Mouse (Mus musculus) MEL (cell line): ENCODE measurements around the gene Mum1. TPM values are rescaled to one million over a fixed set of nuclear protein-coding genes. Genes with fewer than 3 reads are reported as not detected.

Source experiments
- DNase-seq: peaks from one replicate; pipeline ENCODE4 v3.0.0; 2011; ENCODE audit warnings: low read depth, low spot score
- H3K27ac ChIP-seq: 2 replicates; pipeline ENCODE4 v1.5.1; 2012; ENCODE audit warnings: low read depth, mild to moderate bottlenecking, control low read depth, low read length, moderate library complexity; ENCODE audit not compliant: control insufficient read depth
- H3K27me3 ChIP-seq, 2 experiments: fragments of 150-350 bp in 1 of 2; sonication (generic) in 1 of 2; 2 replicates each; pipeline ENCODE4 v1.6.1; 2012; ENCODE audit warnings: low read length in 2 of 2, mild to moderate bottlenecking in 2 of 2, improper control_type of control experiment in 1 of 2, moderate library complexity in 1 of 2; ENCODE audit not compliant: insufficient read depth in 2 of 2, control insufficient read depth in 1 of 2
- H3K36me3 ChIP-seq, 2 experiments: 2 replicates each; pipeline ENCODE4 v1.6.1; 2012 to 2014; ENCODE audit warnings: low read length in 2 of 2, improper control_type of control experiment in 1 of 2, inconsistent platforms in 1 of 2, mild to moderate bottlenecking in 1 of 2; ENCODE audit not compliant: insufficient read depth in 2 of 2, control insufficient read depth in 1 of 2
- H3K4me1 ChIP-seq, 2 experiments: fragments of 150-350 bp in 1 of 2; sonication (generic) in 1 of 2; 2 replicates each; pipeline ENCODE4 v1.6.1; 2012; ENCODE audit warnings: low read length in 2 of 2, improper control_type of control experiment in 1 of 2, mild to moderate bottlenecking in 1 of 2; ENCODE audit not compliant: insufficient read depth in 2 of 2, control insufficient read depth in 1 of 2
- H3K4me3 ChIP-seq, 2 experiments: fragments of 150-350 bp in 1 of 2; sonication (generic) in 1 of 2; 2 replicates each; pipeline ENCODE4 v1.5.1; 2012; ENCODE audit warnings: low read depth in 2 of 2, low read length in 2 of 2, mild to moderate bottlenecking in 2 of 2, moderate library complexity in 2 of 2, control low read depth in 1 of 2, improper control_type of control experiment in 1 of 2; ENCODE audit not compliant: control insufficient read depth in 1 of 2, insufficient read depth in 1 of 2
- H3K79me2 ChIP-seq: 2 replicates; pipeline ENCODE4 v1.6.1; 2012; ENCODE audit warnings: mild to moderate bottlenecking, low read length, moderate library complexity; ENCODE audit not compliant: control insufficient read depth, poor library complexity, insufficient read depth
- H3K9ac ChIP-seq: 2 replicates; pipeline ENCODE4 v1.6.1; 2012; ENCODE audit warnings: low read depth, mild to moderate bottlenecking, control low read depth, low read length, moderate library complexity; ENCODE audit not compliant: control insufficient read depth, poor library complexity, severe bottlenecking
- H3K9me3 ChIP-seq: fragments of 150-350 bp; sonication (generic); replicated peaks from 2 replicates; pipeline ENCODE4 v1.6.1; 2012; ENCODE audit warnings: mild to moderate bottlenecking, low read length, improper control_type of control experiment, moderate library complexity; ENCODE audit not compliant: insufficient read depth
- BHLHE40 ChIP-seq: IDR thresholded peaks from 2 replicates; pipeline ENCODE4 v1.6.1; 2012; ENCODE audit warnings: low read depth, mild to moderate bottlenecking, inconsistent platforms, low read length, improper control_type of control experiment, borderline replicate concordance
- CHD1 ChIP-seq: IDR thresholded peaks from 2 replicates; pipeline ENCODE4 v1.6.1; 2012; ENCODE audit warnings: low read depth, mild to moderate bottlenecking, inconsistent platforms, low read length, improper control_type of control experiment
- CHD2 ChIP-seq: IDR thresholded peaks from 2 replicates; pipeline ENCODE4 v1.6.1; 2011; ENCODE audit warnings: low read length, improper control_type of control experiment
- CTCF ChIP-seq, 3 experiments: IDR thresholded peaks in 2 of 3; conservative IDR thresholded peaks in 1 of 3; 2 replicates each; pipeline ENCODE4 v1.5.1; 2011 to 2012; ENCODE audit warnings: low read length in 3 of 3, low read depth in 2 of 3, mild to moderate bottlenecking in 2 of 3, improper control_type of control experiment in 1 of 3, inconsistent platforms in 1 of 3, mixed read lengths in 1 of 3, moderate library complexity in 1 of 3; ENCODE audit not compliant: control insufficient read depth in 1 of 3, insufficient read depth in 1 of 3, poor library complexity in 1 of 3, severe bottlenecking in 1 of 3
- E2F4 ChIP-seq: IDR thresholded peaks from 2 replicates; pipeline ENCODE4 v1.6.1; 2011; ENCODE audit warnings: low read depth, low read length, improper control_type of control experiment, borderline replicate concordance
- ELF1 ChIP-seq: IDR thresholded peaks from 2 replicates; pipeline ENCODE4 v1.6.1; 2014; ENCODE audit warnings: low read depth, mild to moderate bottlenecking, inconsistent platforms, low read length, improper control_type of control experiment, moderate library complexity
- ETS1 ChIP-seq: IDR thresholded peaks from 2 replicates; pipeline ENCODE4 v1.6.1; 2012; ENCODE audit warnings: low read depth, mild to moderate bottlenecking, inconsistent platforms, low read length, improper control_type of control experiment, moderate library complexity
- GABPA ChIP-seq: IDR thresholded peaks from 2 replicates; pipeline ENCODE4 v1.6.1; 2012; ENCODE audit warnings: low read depth, mild to moderate bottlenecking, inconsistent platforms, low read length, improper control_type of control experiment, moderate library complexity
- HCFC1 ChIP-seq: IDR thresholded peaks from 2 replicates; pipeline ENCODE4 v1.6.1; 2012; ENCODE audit warnings: low read depth, mild to moderate bottlenecking, inconsistent platforms, low read length, improper control_type of control experiment, moderate library complexity
- JUND ChIP-seq: IDR thresholded peaks from 2 replicates; pipeline ENCODE4 v1.6.1; 2011; ENCODE audit warnings: low read depth, mild to moderate bottlenecking, improper control_type of control experiment, low read length
- MAFK ChIP-seq: IDR thresholded peaks from 2 replicates; pipeline ENCODE4 v1.6.1; 2011; ENCODE audit warnings: low read depth, mild to moderate bottlenecking, low read length, improper control_type of control experiment, borderline replicate concordance
- MAX ChIP-seq: IDR thresholded peaks from 2 replicates; pipeline ENCODE4 v1.6.1; 2011; ENCODE audit warnings: low read length, improper control_type of control experiment
- MEF2A ChIP-seq: IDR thresholded peaks from 2 replicates; pipeline ENCODE4 v1.6.1; 2014; ENCODE audit warnings: low read depth, mild to moderate bottlenecking, inconsistent platforms, low read length, improper control_type of control experiment; ENCODE audit not compliant: poor library complexity, insufficient replicate concordance, severe bottlenecking; ENCODE audit errors: extremely low read depth
- MXI1 ChIP-seq: IDR thresholded peaks from 2 replicates; pipeline ENCODE4 v1.6.1; 2011; ENCODE audit warnings: mild to moderate bottlenecking, low read depth, low read length, improper control_type of control experiment
- MYB ChIP-seq: IDR thresholded peaks from 2 replicates; pipeline ENCODE4 v1.6.1; 2011; ENCODE audit warnings: mild to moderate bottlenecking, low read depth, low read length, improper control_type of control experiment
- MYC ChIP-seq: IDR thresholded peaks from 2 replicates; pipeline ENCODE4 v1.6.1; 2011; ENCODE audit warnings: low read depth, mild to moderate bottlenecking, low read length, improper control_type of control experiment, moderate library complexity
- NELFE ChIP-seq: IDR thresholded peaks from 2 replicates; pipeline ENCODE4 v1.6.1; 2011; ENCODE audit warnings: low read depth, low read length, improper control_type of control experiment
- NRF1 ChIP-seq: IDR thresholded peaks from 2 replicates; pipeline ENCODE4 v1.6.1; 2014; ENCODE audit warnings: low read depth, mild to moderate bottlenecking, inconsistent platforms, low read length, improper control_type of control experiment, moderate library complexity; ENCODE audit not compliant: poor library complexity, insufficient read depth, severe bottlenecking
- POLR2A ChIP-seq, 2 experiments: IDR thresholded peaks; 2 replicates each; pipeline ENCODE4 v1.6.1; 2011 to 2012; ENCODE audit warnings: low read length in 2 of 2, mild to moderate bottlenecking in 2 of 2, control low read depth in 1 of 2, improper control_type of control experiment in 1 of 2, low read depth in 1 of 2, moderate library complexity in 1 of 2; ENCODE audit not compliant: control insufficient read depth in 1 of 2, insufficient read depth in 1 of 2, poor library complexity in 1 of 2
- POLR2AphosphoS2 ChIP-seq: IDR thresholded peaks from 2 replicates; pipeline ENCODE4 v1.6.1; 2011; ENCODE audit warnings: low read length, improper control_type of control experiment
- POLR2AphosphoS5 ChIP-seq: IDR thresholded peaks from 2 replicates; pipeline ENCODE4 v1.6.1; 2012; ENCODE audit warnings: low read depth, borderline replicate concordance, mild to moderate bottlenecking, inconsistent platforms, low read length, moderate library complexity, mixed read lengths
- RAD21 ChIP-seq: IDR thresholded peaks from 2 replicates; pipeline ENCODE4 v1.6.1; 2011; ENCODE audit warnings: mild to moderate bottlenecking, low read depth, low read length, improper control_type of control experiment
- RCOR1 ChIP-seq: IDR thresholded peaks from 2 replicates; pipeline ENCODE4 v1.6.1; 2012; ENCODE audit warnings: low read depth, mild to moderate bottlenecking, inconsistent platforms, low read length, improper control_type of control experiment
- SIN3A ChIP-seq: IDR thresholded peaks from 2 replicates; pipeline ENCODE4 v1.6.1; 2012; ENCODE audit warnings: low read length, improper control_type of control experiment, inconsistent platforms
- SMC3 ChIP-seq: IDR thresholded peaks from 2 replicates; pipeline ENCODE4 v1.6.1; 2011; ENCODE audit warnings: low read depth, low read length, improper control_type of control experiment
- TAL1 ChIP-seq: IDR thresholded peaks from 2 replicates; pipeline ENCODE4 v1.6.1; 2012; ENCODE audit warnings: mild to moderate bottlenecking, inconsistent platforms, low read length, moderate library complexity, mixed read lengths
- TCF12 ChIP-seq: IDR thresholded peaks from 2 replicates; pipeline ENCODE4 v1.6.1; 2014; ENCODE audit warnings: low read depth, mild to moderate bottlenecking, inconsistent platforms, low read length, improper control_type of control experiment, moderate library complexity
- USF1 ChIP-seq: IDR thresholded peaks from 2 replicates; pipeline ENCODE4 v1.6.1; 2014; ENCODE audit warnings: low read depth, mild to moderate bottlenecking, inconsistent platforms, low read length, improper control_type of control experiment, moderate library complexity
- USF2 ChIP-seq, 2 experiments: IDR thresholded peaks; 2 replicates each; pipeline ENCODE4 v1.6.1; 2011 to 2012; ENCODE audit warnings: improper control_type of control experiment in 2 of 2, low read length in 2 of 2, borderline replicate concordance in 1 of 2, inconsistent platforms in 1 of 2, low read depth in 1 of 2, mild to moderate bottlenecking in 1 of 2; ENCODE audit not compliant: insufficient read depth in 1 of 2
- ZC3H11A ChIP-seq: IDR thresholded peaks from 2 replicates; pipeline ENCODE4 v1.6.1; 2012; ENCODE audit warnings: low read depth, mild to moderate bottlenecking, inconsistent platforms, low read length, improper control_type of control experiment
- ZKSCAN1 ChIP-seq: IDR thresholded peaks from 2 replicates; pipeline ENCODE4 v1.6.1; 2012; ENCODE audit warnings: low read depth, mild to moderate bottlenecking, inconsistent platforms, low read length, improper control_type of control experiment, moderate library complexity
- ZMIZ1 ChIP-seq: IDR thresholded peaks from 2 replicates; pipeline ENCODE4 v1.6.1; 2012; ENCODE audit warnings: low read depth, mild to moderate bottlenecking, inconsistent platforms, low read length, improper control_type of control experiment, moderate library complexity
- ZNF384 ChIP-seq: IDR thresholded peaks from 2 replicates; pipeline ENCODE4 v1.6.1; 2012; ENCODE audit warnings: low read depth, mild to moderate bottlenecking, inconsistent platforms, low read length, improper control_type of control experiment
- polyA plus RNA-seq, 2 experiments: library from polyadenylated mRNA; stranded (reverse) in 1 of 2; unstranded in 1 of 2; fragments of >175 nt in 1 of 2; fragments of >200 nt in 1 of 2; gene quantifications; 2 replicates each; pipeline versions ENCODE4 v1.2.1 to v1.2.4; 2012; ENCODE audit warnings: low replicate concordance in 2 of 2, low read depth in 1 of 2; ENCODE audit not compliant: insufficient read length in 2 of 2, insufficient read depth in 1 of 2, missing spikeins in 1 of 2
- total RNA-seq: library from RNA; depleted of rRNA; stranded (reverse); fragments of 300-350 nt; gene quantifications from 2 replicates; pipeline ENCODE4 v1.2.3, GENCODE M21; 2012

The Mum1 gene
- total and polyA plus RNA-seq, 3 experiments, result 34.0 to 55.2 (median 35.3) TPM

DNA sequence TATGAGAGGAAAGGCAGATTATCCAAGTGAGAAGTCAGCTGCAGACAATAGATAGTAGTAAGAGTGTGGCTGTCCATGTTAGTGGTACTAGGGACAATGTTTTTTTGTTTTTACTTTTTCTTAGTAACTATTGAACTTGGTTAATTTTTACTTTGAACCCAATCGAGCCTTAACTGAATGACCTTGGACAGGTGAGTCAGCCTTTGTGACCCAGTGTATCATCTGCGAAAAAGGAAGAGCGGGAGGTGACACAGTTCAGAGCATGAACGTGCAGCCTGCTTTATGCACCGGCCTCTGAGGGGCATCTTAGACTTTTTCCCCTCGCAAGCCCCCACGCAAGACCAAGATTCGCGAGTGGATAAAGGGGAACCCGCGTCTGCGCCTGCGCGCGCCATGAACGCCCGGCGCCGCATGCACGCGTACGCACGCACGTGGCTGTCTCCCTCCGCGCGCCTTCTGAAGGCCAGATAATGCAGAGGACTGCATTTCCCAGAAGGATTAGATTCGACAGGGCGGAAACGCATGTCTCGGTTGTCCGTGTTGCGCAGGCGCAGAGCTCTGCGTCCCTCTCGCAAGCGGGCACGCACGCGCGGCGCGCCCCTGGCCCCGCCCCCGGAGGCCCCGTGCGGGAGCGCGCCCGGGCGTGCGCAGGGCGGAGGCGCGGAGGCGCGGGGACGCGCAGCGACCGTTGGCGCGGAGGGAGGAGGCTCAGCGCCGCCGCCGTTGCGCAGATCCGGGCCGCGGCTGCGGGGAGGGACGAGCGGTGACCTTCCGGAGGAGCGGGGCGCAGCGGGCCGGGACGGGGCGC is 38.3 kb downstream of the Mum1 start (continued):
- peak; percentile 78; the same call in 1 of the 2 replicates for TF ChIP-seq POLR2AphosphoS2
- TF ChIP-seq SMC3, result no peak
- no peak for TF ChIP-seq POLR2AphosphoS5
- no peak for TF ChIP-seq RAD21

DNA sequence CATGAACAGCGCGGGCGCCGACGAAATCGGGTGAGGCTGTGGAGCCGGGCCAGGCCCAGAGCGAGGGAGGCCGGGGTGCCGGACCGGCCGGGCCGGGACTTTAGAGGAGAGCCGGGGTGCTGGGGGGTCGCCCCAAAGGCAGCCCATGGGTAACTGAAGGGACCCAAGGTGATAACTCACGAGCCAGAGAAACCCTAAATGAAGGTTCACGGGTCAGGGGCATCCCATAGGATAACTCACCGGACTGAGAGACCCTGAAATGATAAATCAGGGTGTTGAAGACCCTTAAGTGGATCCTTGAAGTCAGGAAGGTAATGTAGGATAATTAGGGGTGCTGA is 38.9 kb downstream of the Mum1 start:
- Histone ChIP-seq H3K36me3 (peaks cover 4 to 22% of the 10 kb centered on the region in 2 experiments), H3K4me1 (peaks cover 6 to 28% of the 10 kb centered on the region in 2 experiments; a peak in 3 of 4 replicates), H3K27me3 (no peaks in the 10 kb centered on the region)

DNA sequence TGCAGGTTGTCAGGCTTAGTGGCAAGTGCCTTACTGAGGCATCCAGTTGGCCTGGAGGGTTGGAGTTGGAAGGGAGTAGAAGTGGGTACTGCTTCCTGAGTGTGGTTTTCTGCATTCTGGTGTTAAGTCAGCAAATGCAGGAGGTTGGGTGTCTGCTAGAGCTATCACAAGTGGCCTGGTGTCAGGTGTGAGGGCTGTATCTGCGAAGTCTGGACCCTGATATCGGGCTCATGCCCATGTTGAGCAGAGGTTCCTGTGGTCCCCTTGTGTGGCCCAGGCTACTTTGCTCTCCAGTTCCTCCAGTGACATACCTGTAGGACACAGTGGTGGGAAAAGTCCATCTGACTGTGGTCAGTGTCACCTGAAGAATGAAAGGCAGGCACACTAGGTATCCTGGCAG is 43.9 kb downstream of the Mum1 start:
- Histone ChIP-seq H3K36me3 (peaks cover 4 to 21% of the 10 kb centered on the region in 2 experiments), H3K79me2 (peaks cover 80% of the 10 kb centered on the region), H3K27me3 (no peaks in the 10 kb centered on the region), H3K9me3 (no peaks in the 10 kb centered on the region), H3K9ac (no peak overlapping the region)
- no peak for DNase-seq
- no peak for TF ChIP-seq ELF1
- no peak for TF ChIP-seq BHLHE40
- TF ChIP-seq USF2 (IDR thresholded peaks at IDR 0.05; ENCODE audit: borderline replicate concordance in 1 of 2, insufficient read depth in 1 of 2, low read depth in 1 of 2, low read length in 2 of 2), result no peak
- TF ChIP-seq JUND, result no peak
- TF ChIP-seq TAL1, result no peak
- no peak for TF ChIP-seq USF1
- no peak for TF ChIP-seq SMC3
- TF ChIP-seq NRF1, result no peak
- TF ChIP-seq CHD2, result no peak
- TF ChIP-seq RCOR1, result no peak
- TF ChIP-seq ZMIZ1, result no peak
- TF ChIP-seq TCF12, result no peak
- TF ChIP-seq MXI1, result no peak
- TF ChIP-seq CHD1, result no peak
- no peak for TF ChIP-seq CTCF (IDR thresholded peaks at IDR 0.05 in 2 of 3, conservative IDR thresholded peaks at IDR 0.05 in 1 of 3; ENCODE audit: control insufficient read depth in 1 of 3, insufficient read depth in 1 of 3, low read depth in 2 of 3, low read length in 3 of 3, poor library complexity in 1 of 3, severe bottlenecking in 1 of 3)
- TF ChIP-seq ETS1, result no peak
- TF ChIP-seq, all 39 proteins: peak for 0
- Histone ChIP-seq H3K27ac (no peak overlapping the region), H3K4me1 (peaks cover 3 to 20% of the 10 kb centered on the region in 2 experiments; a peak in 2 of 4 replicates), H3K4me3 (no peak overlapping the region)

More for the DNA sequence above, 38.9 kb downstream of the Mum1 start:
- Histone ChIP-seq H3K79me2 (peaks cover 48% of the 10 kb centered on the region), H3K9ac (peak overlapping the region; percentile 93), H3K27ac (peak overlapping the region; percentile 74), H3K9me3 (no peaks in the 10 kb centered on the region), H3K4me3 (peak overlapping the region; percentile 91 to 98)
- no peak for DNase-seq
- TF ChIP-seq NRF1, result no peak
- no peak for TF ChIP-seq ZNF384
- TF ChIP-seq TCF12, result no peak; the same call in 1 of the 2 replicates
- no peak for TF ChIP-seq SIN3A
- no peak for TF ChIP-seq MYC
- TF ChIP-seq SMC3, result no peak
- no peak for TF ChIP-seq HCFC1
- TF ChIP-seq MEF2A, result no peak
- no peak for TF ChIP-seq GABPA
- TF ChIP-seq ZKSCAN1, result no peak
- no peak for TF ChIP-seq ZC3H11A
- TF ChIP-seq MAFK, result no peak
- TF ChIP-seq CHD2, result no peak
- TF ChIP-seq NELFE, result no peak
- TF ChIP-seq MYB, result no peak
- TF ChIP-seq POLR2AphosphoS2, result no peak
- no peak for TF ChIP-seq MAX
- TF ChIP-seq CTCF (IDR thresholded peaks at IDR 0.05 in 2 of 3, conservative IDR thresholded peaks at IDR 0.05 in 1 of 3; ENCODE audit: control insufficient read depth in 1 of 3, insufficient read depth in 1 of 3, low read depth in 2 of 3, low read length in 3 of 3, poor library complexity in 1 of 3, severe bottlenecking in 1 of 3), result no peak
- TF ChIP-seq POLR2A (IDR thresholded peaks at IDR 0.05; ENCODE audit: control insufficient read depth in 1 of 2, insufficient read depth in 1 of 2, low read depth in 1 of 2, low read length in 2 of 2, poor library complexity in 1 of 2), result no peak
- TF ChIP-seq E2F4, result no peak
